Mouse (Mus musculus) macrophage (primary cell): ENCODE data around the gene Ccdc172. TPM values are rescaled to one million over a fixed set of nuclear protein-coding genes. Genes with fewer than 3 reads are reported as not detected.

Source experiments
- H3K27ac ChIP-seq: fragments of 350-480 bp; formaldehyde crosslinking; 2 replicates; pipeline ENCODE4 v1.9.0; 2021
- H3K36me3 ChIP-seq: fragments of 350-480 bp; formaldehyde crosslinking; 2 replicates; pipeline ENCODE4 v1.9.0; 2021; ENCODE audit errors: inconsistent target
- H3K4me3 ChIP-seq: fragments of 350-480 bp; formaldehyde crosslinking; 2 replicates; pipeline ENCODE4 v1.9.0; 2021; ENCODE audit errors: inconsistent target
- H3K79me2 ChIP-seq: fragments of 350-480 bp; formaldehyde crosslinking; 2 replicates; pipeline ENCODE4 v1.9.0; 2021; ENCODE audit errors: inconsistent target
- WGBS: methylation state at CpG from one replicate; pipeline ENCODE4 v1.1.7; 2026; ENCODE audit warnings: inconsistent platforms; ENCODE audit not compliant: missing documents; 5-methylcytosine and 5-hydroxymethylcytosine counted together
- polyA plus RNA-seq: library from polyadenylated mRNA; stranded (reverse); fragments of 250-400 nt; gene quantifications from 3 replicates; pipeline ENCODE4 v1.2.4, GENCODE M21; 2018; ENCODE audit warnings: inconsistent platforms

Ccdc172 gene
- polyA plus RNA-seq, 1 experiment from 2014 or later, result not detected

- H3K36me3 ChIP-seq, result no peaks in the 10 kb centered on the region
- no peak overlapping the region for H3K27ac ChIP-seq
- H3K79me2 ChIP-seq, result no peaks in the 10 kb centered on the region
- 81% methylated on average over 5 of the region's 5 CpGs for WGBS
- no peak overlapping the region for H3K4me3 ChIP-seq
These were observed 88.6 kb downstream of the Ccdc172 start for GRCm38 (mm10) chr19:58600381-58600780.

Other genes with a start within 250 kb of the Ccdc172 start
- not detected in 3 replicates for gene Gfra1, start 56.1 kb upstream of the Ccdc172 start, polyA plus RNA-seq
- gene Pnlip, start 140.5 kb downstream of the Ccdc172 start, polyA plus RNA-seq, result not detected in 3 replicates
- gene Pnliprp1, start 216.9 kb downstream of the Ccdc172 start, polyA plus RNA-seq, result not detected in 3 replicates
- not detected in 3 replicates for gene Pnliprp2, start 247.7 kb downstream of the Ccdc172 start, polyA plus RNA-seq